Mouse (Mus musculus): ENCODE data around the gene Uqcc3.

DNA sequence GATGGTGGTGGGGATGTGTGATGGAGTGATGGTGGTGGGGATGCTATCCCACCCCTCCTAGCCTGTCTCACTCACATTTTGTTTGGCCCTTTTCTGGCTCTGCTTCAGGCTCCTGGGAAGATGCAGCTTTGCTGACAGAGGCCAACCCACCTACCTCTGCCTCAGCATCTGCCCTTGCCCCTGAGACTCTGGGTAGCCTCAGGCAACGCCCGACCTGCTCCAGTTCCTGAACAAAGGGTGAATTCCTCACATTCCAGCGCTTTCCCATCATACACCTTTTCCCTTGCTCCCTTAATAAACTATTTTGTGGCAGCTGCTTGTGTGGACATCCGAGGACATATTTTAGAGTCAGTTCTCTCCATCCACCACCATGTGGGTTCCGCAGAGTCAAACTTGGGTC is 32.4 kb downstream of the Uqcc3 start:
- TF ChIP-seq GATA1 (IDR thresholded peaks at IDR 0.05; ENCODE audit: borderline replicate concordance, low read length) (no peak), FLI1 (IDR thresholded peaks at IDR 0.05; ENCODE audit: low read length) (no peak)
